Mouse (Mus musculus) CD4-positive, CD25-positive, alpha-beta regulatory T cell, adult 4 months (primary cell): Measurements from ENCODE around the gene Iqgap1. TPM values are rescaled to one million over a fixed set of nuclear protein-coding genes. Genes with fewer than 3 reads are reported as not detected.
"Not testable (repeated sequence)": the region's sequence is repeated elsewhere in the genome, so short reads cannot be mapped to it uniquely, and the experiment has no call there.

Source experiments
- ATAC-seq: one replicate; pipeline ENCODE4 v1.8.0; 2017
- polyA plus RNA-seq, 2 experiments: library from polyadenylated mRNA; unstranded; fragments of 100-300 nt; shearing (Covaris generic); gene quantifications; one replicate each; pipeline ENCODE4 v1.2.1; 2017

Gene Iqgap1
- polyA plus RNA-seq, 2 experiments from 2014 or later, result 187 to 284 TPM

GRCm38 (mm10) chr7:80766072-80766471 lies 59.7 kb downstream of the Iqgap1 start:
- peak; percentile 92 for ATAC-seq

DNA sequence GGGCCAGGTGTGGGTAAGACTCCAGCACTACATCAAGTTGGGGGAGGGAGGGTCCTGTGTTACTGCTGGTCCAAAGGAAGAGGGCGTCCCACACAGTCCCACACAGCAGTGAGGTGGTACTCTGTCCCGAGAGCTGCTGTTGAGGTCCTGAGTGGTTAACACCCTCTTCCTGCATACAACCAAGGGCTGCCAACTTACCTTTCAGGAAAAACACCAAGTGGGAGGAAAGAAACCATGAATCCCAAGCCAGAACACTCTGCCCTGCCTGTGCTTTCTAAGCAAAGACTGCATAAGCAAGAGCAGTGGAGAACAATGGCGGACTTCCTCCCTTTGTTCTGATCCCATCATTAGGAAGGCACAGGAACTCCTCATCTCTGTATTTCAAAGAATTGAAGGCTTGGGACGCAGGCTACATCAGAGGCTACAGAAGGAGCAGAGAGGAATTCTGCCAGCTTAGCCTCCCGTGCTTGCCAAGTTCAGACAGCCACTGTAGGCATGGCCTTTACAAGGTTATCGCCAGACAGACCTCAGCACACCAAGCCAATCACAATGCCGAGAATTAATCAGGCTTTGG lies 61.8 kb downstream of the Iqgap1 start:
- no peak for ATAC-seq

GRCm38 (mm10) chr7:80762297-80762696 lies 63.5 kb downstream of the Iqgap1 start:
- ATAC-seq, result no peak

DNA sequence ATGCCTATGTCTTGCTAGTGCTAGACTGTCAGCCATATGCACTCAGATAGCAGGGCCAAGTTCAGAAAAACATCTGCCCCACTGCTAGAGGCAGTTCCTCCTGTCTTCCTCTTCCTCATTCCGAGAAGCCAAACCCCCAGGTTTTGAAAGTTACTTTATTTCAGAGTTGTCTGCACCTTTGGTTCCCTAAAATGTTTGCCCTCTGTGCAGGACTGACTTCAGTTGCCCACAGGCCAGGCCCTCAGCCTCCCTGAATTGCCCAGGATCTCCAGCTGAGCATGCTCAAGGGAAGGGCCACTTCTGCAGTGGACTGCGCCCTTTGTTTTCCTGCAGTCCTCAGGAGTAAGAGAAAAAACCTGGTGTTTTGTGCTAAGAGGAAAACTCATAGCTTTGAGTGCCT lies 71.7 kb downstream of the Iqgap1 start:
- no peak for ATAC-seq

- ATAC-seq, result no peak
Observed at GRCm38 (mm10) chr7:80753613-80754012, 72.2 kb downstream of the Iqgap1 start.

DNA sequence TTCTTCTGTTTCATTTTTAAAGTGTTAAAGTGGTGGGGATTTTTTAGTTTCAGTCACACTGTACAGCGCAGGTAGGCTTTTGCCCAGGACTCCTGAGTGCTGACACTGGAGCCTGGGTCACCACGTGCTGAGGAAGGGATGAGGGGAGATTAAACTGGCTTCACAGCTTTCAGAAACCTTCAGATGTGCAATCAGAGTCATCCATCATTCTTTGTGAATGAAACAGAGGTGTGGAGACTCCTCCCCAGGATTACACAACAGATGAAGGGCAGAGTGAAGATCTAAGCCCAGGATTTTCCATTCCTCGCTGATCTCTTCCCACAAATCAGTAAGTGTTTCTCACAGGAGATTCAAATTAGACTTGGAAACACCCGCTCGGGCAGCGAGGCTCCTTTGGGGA lies 76.2 kb downstream of the Iqgap1 start:
- ATAC-seq, result no peak

GRCm38 (mm10) chr7:80749109-80749508 lies 76.7 kb downstream of the Iqgap1 start:
- not testable (repeated sequence) for ATAC-seq

DNA sequence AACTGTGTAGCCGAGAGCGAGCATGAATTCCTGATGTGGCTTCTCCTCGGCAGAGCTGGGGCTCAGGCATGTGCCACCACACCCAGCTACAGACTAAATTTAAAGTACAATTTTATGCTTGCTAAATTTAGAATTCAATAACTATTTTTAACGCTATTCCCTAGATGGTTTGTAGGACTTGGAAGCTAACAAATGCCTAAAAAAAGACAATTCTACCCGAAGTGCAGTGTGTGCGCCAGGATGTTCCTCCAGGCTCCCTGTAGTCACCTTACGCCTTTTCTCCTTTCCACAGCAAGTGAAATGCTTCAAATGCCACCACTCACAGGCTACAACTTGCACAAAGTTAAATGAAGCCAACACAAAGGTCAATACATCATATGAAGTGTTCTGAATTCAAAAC lies 78.4 kb downstream of the Iqgap1 start:
- no peak for ATAC-seq

DNA sequence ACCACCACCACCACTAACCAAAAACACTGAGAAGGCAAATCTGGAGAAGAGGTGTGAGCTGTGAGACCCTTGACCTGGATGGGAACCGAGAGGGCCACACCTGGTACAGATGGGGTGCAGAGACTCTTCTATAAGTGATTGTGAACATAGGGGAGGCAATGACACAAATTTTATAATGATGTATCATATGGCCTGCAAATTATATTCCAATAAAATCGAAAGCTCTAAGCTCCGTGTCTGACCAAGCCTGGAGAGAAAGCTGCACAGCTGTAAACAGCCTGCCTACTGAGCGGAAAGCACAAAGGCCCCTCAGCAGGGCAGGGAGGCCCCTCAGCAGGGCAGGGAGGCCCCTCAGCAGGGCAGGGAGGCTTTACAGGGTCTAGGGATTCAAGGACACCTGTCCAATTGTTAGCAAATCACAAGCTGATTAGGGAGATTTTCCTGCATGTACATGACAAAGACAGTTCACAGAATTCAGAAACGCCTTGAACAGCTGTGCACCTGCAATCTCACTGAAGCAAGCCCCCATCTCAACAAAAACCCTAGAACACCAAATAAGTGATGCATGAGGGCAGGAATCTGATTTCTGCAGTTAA lies 79.5 kb downstream of the Iqgap1 start:
- ATAC-seq, result no peak

GRCm38 (mm10) chr7:80745746-80746145 lies 80.0 kb downstream of the Iqgap1 start:
- ATAC-seq, result no peak

DNA sequence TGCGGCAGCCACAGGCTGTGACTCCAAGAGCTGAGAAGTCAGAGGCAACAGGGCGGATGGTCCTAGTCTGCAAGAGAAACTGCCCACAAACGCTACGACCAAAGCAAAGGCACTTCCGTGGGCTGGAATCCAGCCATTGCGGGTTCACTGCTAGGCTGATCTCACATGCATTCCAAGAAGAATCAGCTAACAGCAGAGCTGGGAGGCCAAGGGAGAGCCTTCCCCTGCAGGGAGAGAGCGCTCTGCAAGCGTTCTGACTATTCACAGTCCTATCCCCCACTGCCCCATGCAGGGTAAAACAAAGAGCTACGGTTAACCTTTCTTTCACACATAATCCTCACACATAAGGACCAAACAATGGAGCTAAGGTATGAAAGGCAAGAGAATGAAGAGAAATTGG lies 80.5 kb downstream of the Iqgap1 start:
- ATAC-seq, result no peak

GRCm38 (mm10) chr7:80743920-80744630 lies 81.7 kb downstream of the Iqgap1 start:
- ATAC-seq, result no peak

DNA sequence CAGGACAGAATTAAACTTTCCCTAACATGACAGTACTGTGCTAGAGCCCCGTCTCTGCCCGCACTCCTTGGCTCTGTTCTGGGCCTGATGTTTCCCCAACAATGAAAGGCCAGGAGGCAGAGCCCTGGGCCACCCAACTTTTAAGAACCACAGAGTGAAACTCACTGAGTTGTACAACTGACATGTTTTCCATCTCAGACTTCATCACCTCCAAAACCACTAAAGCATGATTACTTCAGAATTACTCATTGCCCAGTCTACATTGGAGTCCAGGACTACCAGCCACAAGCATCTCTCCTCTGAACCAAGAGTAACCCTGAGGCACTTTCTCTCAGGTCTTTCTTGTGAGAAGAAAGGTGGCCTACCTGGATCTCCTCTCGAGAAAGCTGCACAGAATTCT lies 83.1 kb downstream of the Iqgap1 start:
- ATAC-seq, result no peak

GRCm38 (mm10) chr7:80740954-80741353 lies 84.8 kb downstream of the Iqgap1 start:
- ATAC-seq, result no peak

GRCm38 (mm10) chr7:80736199-80736598 lies 89.6 kb downstream of the Iqgap1 start:
- no peak for ATAC-seq

DNA sequence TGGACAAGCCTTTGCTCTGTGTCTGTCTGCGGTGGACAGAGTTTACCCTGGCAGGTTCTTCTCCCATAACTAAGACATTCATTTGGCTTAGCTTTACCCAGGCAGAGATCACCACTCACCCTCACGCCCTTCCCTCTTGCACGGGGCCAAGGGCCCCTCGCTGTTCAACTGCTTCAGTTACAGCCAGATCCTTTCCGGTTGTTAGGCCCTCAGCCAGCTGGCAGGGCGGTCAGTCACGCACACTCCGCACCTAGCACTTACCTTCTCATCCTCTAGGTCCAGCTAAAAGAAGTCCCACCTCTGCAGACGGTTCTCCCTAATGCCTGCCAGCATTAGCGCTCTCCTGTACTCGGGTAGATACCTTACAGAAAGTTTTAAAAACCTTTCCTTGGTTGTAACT lies 92.8 kb downstream of the Iqgap1 start:
- ATAC-seq, result no peak

- peak; percentile 82 for ATAC-seq
Observed at GRCm38 (mm10) chr7:80729662-80730061, 96.1 kb downstream of the Iqgap1 start.

- ATAC-seq, result no peak
Observed at GRCm38 (mm10) chr7:80721041-80721440, 104.7 kb downstream of the Iqgap1 start.

GRCm38 (mm10) chr7:80719582-80719981 lies 106.2 kb downstream of the Iqgap1 start:
- ATAC-seq, result no peak

DNA sequence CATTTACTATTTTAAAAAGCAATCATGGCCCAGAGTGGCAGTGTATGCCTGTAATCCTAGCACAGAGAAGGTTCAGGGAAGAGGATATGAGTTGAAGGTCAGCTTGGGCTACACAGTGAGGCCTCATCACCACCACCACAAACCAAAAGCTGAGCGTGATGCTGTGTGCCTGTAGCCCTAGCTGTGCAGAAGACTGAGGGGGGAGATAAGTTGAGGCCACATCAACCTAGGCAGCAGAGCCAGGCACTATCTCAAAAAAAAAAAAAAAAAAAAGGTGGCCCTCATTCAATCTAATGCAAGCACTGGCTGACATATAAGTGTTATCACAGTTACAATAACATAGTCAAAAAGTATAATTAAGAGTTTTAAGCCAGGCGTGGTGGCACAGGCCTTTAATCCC lies 106.7 kb downstream of the Iqgap1 start:
- ATAC-seq, result no peak

- ATAC-seq, result peak; percentile 47
Observed at GRCm38 (mm10) chr7:80718471-80718870, 107.3 kb downstream of the Iqgap1 start.

- no peak for ATAC-seq
Observed at GRCm38 (mm10) chr7:80716758-80717157, 109.0 kb downstream of the Iqgap1 start.

- ATAC-seq, result no peak
Observed at GRCm38 (mm10) chr7:80715306-80715705, 110.5 kb downstream of the Iqgap1 start.

GRCm38 (mm10) chr7:80711496-80711895 lies 114.3 kb downstream of the Iqgap1 start:
- ATAC-seq, result no peak
